Comparison of ENCODE assay signal across 22 mouse cellular contexts in the genomic region with DNA sequence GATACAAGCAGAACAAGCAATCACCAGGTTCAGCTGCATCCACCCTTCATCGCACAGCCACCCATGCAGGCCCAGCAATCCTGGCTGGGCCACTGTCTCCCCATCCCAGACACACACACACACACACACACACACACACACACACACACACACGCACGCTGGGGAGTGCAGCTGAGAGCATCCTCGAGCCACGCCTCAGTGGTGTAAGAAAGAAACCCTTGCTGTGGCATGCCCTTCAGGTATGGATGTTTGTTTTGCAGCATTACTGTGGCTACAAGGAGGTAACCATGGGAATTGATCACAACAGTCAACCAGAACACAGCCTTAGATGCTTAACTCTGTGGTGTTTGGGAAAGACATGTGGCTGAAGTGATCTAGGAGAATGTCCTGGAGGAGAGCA. TPM values are rescaled to one million over a fixed set of nuclear protein-coding genes. Genes with fewer than 3 reads are reported as not detected.
"Had no signal": no experiment of that assay in that cellular context is flagged by ENCODE, and none has a peak within 500 bp of the region (broad histone marks: within the 10 kb centered on the region; RNA-seq: fewer than 3 reads in every experiment).

No protein-coding gene starts in this region.

- H3K4me1 ChIP-seq: intestine, embryonic 15.5 days; kidney, embryonic 15.5 days; limb, embryonic 12.5 days; limb, embryonic 15.5 days; lung, embryonic 15.5 days; neural tube, embryonic 13.5 days had no signal

- ATAC-seq: intestine, embryonic 15.5 days had no signal

- H3K4me3 ChIP-seq: intestine, embryonic 15.5 days; kidney, embryonic 15.5 days; left cerebral cortex, adult 2 months; limb, embryonic 12.5 days; limb, embryonic 15.5 days; lung, embryonic 15.5 days; neural tube, embryonic 13.5 days had no signal

- H3K27ac ChIP-seq: intestine, embryonic 15.5 days; kidney, embryonic 15.5 days; left cerebral cortex, adult 2 months; limb, embryonic 12.5 days; limb, embryonic 15.5 days; lung, embryonic 15.5 days; macrophage; neural tube, embryonic 13.5 days had no signal

- H3K27me3 ChIP-seq: intestine, embryonic 15.5 days; kidney, embryonic 15.5 days; limb, embryonic 12.5 days; limb, embryonic 15.5 days; lung, embryonic 15.5 days; neural tube, embryonic 13.5 days had no signal

- H3K9ac ChIP-seq: intestine, embryonic 15.5 days; kidney, embryonic 15.5 days; limb, embryonic 12.5 days; limb, embryonic 15.5 days; lung, embryonic 15.5 days; neural tube, embryonic 13.5 days had no signal

- DNase-seq: kidney, adult 11 months; kidney, adult 8-10 months; kidney, postnatal 10 days; kidney, postnatal 36 days; layer of hippocampus, postnatal 36 days; left cerebral cortex, postnatal 4 days; lung, adult 18-20 months; midbrain, embryonic 14.5 days; right cerebral cortex, adult 18-20 months; right cerebral cortex, postnatal 14 days; right cerebral cortex, postnatal 4 days; thymus, postnatal 36 days had no signal

- H3K4me2 ChIP-seq: intestine, embryonic 15.5 days; kidney, embryonic 15.5 days; limb, embryonic 12.5 days; limb, embryonic 15.5 days; lung, embryonic 15.5 days; neural tube, embryonic 13.5 days had no signal

- H3K36me3 ChIP-seq: intestine, embryonic 15.5 days; kidney, embryonic 15.5 days; limb, embryonic 12.5 days; limb, embryonic 15.5 days; lung, embryonic 15.5 days; neural tube, embryonic 13.5 days had no signal

- H3K9me3 ChIP-seq: intestine, embryonic 15.5 days; kidney, embryonic 15.5 days; limb, embryonic 12.5 days; limb, embryonic 15.5 days; lung, embryonic 15.5 days; neural tube, embryonic 13.5 days had no signal

RNA-seq across cellular contexts. Expression of gene F2, which starts 3.9 kb away (rescaled TPM):
- total RNA-seq: megakaryocyte, adult 5-6 weeks; midbrain, postnatal 0 days had no signal
- polyA plus RNA-seq: macrophage had no signal
